Mouse (Mus musculus): Measurements from ENCODE around the gene Rarb.

DNA sequence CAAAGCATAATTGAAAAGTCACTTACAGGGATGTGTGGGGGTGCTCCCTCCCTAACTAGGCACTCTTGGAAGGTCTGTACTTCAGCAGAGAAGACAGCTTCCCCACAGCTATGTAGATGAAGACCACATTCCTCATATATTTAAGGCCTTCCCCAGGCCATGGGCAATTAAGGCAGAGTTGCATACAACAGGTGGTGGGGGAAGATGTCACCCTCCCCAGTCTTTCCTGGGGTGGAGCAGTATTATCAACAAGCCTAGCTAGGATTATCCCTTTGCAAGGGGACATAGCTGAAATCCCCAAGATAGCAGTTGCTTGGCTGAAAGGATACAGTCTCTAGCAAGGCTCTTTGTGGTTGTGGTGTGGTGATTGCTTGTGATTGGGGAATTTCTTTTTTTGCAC lies 240.9 kb downstream of the Rarb start:
- TF ChIP-seq POLR2A (IDR thresholded peaks at IDR 0.05; ENCODE audit: insufficient read length, low read depth) (no peak), E2F4 (IDR thresholded peaks at IDR 0.05; ENCODE audit: insufficient read depth) (no peak), TCF12 (IDR thresholded peaks at IDR 0.05; ENCODE audit: insufficient read depth, poor library complexity, severe bottlenecking) (peak; percentile 12), USF1 (IDR thresholded peaks at IDR 0.05; ENCODE audit: low read depth) (no peak), SRF (IDR thresholded peaks at IDR 0.05; ENCODE audit: control insufficient read depth, insufficient read length, low read depth) (no peak), MAX (IDR thresholded peaks at IDR 0.05; ENCODE audit: low read depth) (no peak), POLR2AphosphoS2 (IDR thresholded peaks at IDR 0.05; ENCODE audit: insufficient read length, low read depth) (no peak), REST (IDR thresholded peaks at IDR 0.05; ENCODE audit: insufficient read depth, insufficient read length) (no peak), MYOD1 (IDR thresholded peaks at IDR 0.05; ENCODE audit: control insufficient read depth in 1 of 3, insufficient read length in 2 of 3, low read depth in 2 of 3) (peak; percentile 13 to 83 (median 69)), MYOG (IDR thresholded peaks at IDR 0.05; ENCODE audit: control insufficient read depth in 1 of 3, insufficient read depth in 1 of 3, insufficient read length in 2 of 3, low read depth in 2 of 3) (peak in 2 of 3 experiments; percentile 19 to 21)
